Mouse (Mus musculus): ENCODE results near the gene Chst8.

- no peak for TF ChIP-seq CTCF (IDR thresholded peaks at IDR 0.05; ENCODE audit: borderline replicate concordance, insufficient read depth, low read length)
- no peak for TF ChIP-seq POLR2A (IDR thresholded peaks at IDR 0.05; ENCODE audit: low read depth, low read length)
These were observed 31.3 kb downstream of the Chst8 start for GRCm38 (mm10) chr7:34781217-34781616.

Measured in embryonic fibroblast, embryonic 13.5 days (primary cell).